Mouse (Mus musculus): ENCODE results near the gene Smpd2. TPM values are rescaled to one million over a fixed set of nuclear protein-coding genes. Genes with fewer than 3 reads are reported as not detected.

Gene Smpd2
- total and polyA plus RNA-seq, 3 experiments: 8.9 to 15.4 (median 11.3) TPM

GRCm38 (mm10) chr10:41479961-41480360 is 10.2 kb downstream of the Smpd2 start:
- no peak for TF ChIP-seq MAZ (IDR thresholded peaks at IDR 0.05; ENCODE audit: low read depth, low read length)
- no peak for TF ChIP-seq USF2 (conservative IDR thresholded peaks at IDR 0.05; ENCODE audit: low read depth, low read length)
- no peak for TF ChIP-seq MAFK (IDR thresholded peaks at IDR 0.05; ENCODE audit: insufficient replicate concordance, low read length)
- TF ChIP-seq ZNF384 (IDR thresholded peaks at IDR 0.05; ENCODE audit: low read depth, low read length): no peak
- TF ChIP-seq PAX5 (IDR thresholded peaks at IDR 0.05; ENCODE audit: low read length): no peak
- no peak for TF ChIP-seq SIN3A (IDR thresholded peaks at IDR 0.05; ENCODE audit: low read length)
- no peak for TF ChIP-seq IRF4 (IDR thresholded peaks at IDR 0.05; ENCODE audit: low read depth, low read length)
- TF ChIP-seq CHD2 (IDR thresholded peaks at IDR 0.05; ENCODE audit: low read length): no peak
- TF ChIP-seq UBTF (IDR thresholded peaks at IDR 0.05; ENCODE audit: low read depth, low read length): no peak
- no peak for TF ChIP-seq ZKSCAN1 (IDR thresholded peaks at IDR 0.05; ENCODE audit: borderline replicate concordance, low read depth, low read length)
- TF ChIP-seq BHLHE40 (IDR thresholded peaks at IDR 0.05; ENCODE audit: low read depth, low read length): no peak
- TF ChIP-seq SMC3 (IDR thresholded peaks at IDR 0.05; ENCODE audit: low read depth, low read length): no peak
- in situ Hi-C loops (cut with MboI; ENCODE audit: low pct_ligation_motif_present, low pct_unique_long_range_greater_than_20kb, low sequenced_read_pairs): no loop called here

GRCm38 (mm10) chr10:41477278-41478181 is 12.6 kb downstream of the Smpd2 start:
- in situ Hi-C loops (cut with MboI; ENCODE audit: low pct_ligation_motif_present, low pct_unique_long_range_greater_than_20kb, low sequenced_read_pairs): no loop called here
- TF ChIP-seq MXI1 (IDR thresholded peaks at IDR 0.05; ENCODE audit: low read depth, low read length) (peak; percentile 46; the same call in 1 of the 2 replicates), ZMIZ1 (IDR thresholded peaks at IDR 0.05; ENCODE audit: low read depth, low read length) (no peak), ZNF384 (IDR thresholded peaks at IDR 0.05; ENCODE audit: low read depth, low read length) (no peak), MYC (IDR thresholded peaks at IDR 0.05; ENCODE audit: low read depth, low read length) (0 out of 2 replicates have a peak, but pooled peaks have one; percentile 27), SIN3A (IDR thresholded peaks at IDR 0.05; ENCODE audit: low read length) (0 out of 2 replicates have a peak, but pooled peaks have one; percentile 4), ZC3H11A (IDR thresholded peaks at IDR 0.05; ENCODE audit: low read depth, low read length) (no peak), E2F4 (IDR thresholded peaks at IDR 0.05; ENCODE audit: insufficient replicate concordance, low read depth, low read length) (no peak)
- peak overlapping the region; percentile 57 for H3K27ac ChIP-seq (ENCODE audit: insufficient read depth, low read depth)
- dilution Hi-C loops (cut with MboI; ENCODE audit: extremely low pct_ligation_motif_present, extremely low pct_unique_long_range_greater_than_20kb, low sequenced_read_pairs): no loop called here
- H3K4me3 ChIP-seq (replicated peaks in 1 of 3; ENCODE audit: low read depth in 2 of 3, low read length in 2 of 3, poor library complexity in 1 of 3): peak overlapping the region; percentile 67 to 88 (median 79)
- 0 out of 2 replicates have a peak, but pooled peaks cover 2% of the 10 kb centered on the region for H3K79me2 ChIP-seq (replicated peaks; ENCODE audit: control insufficient read depth, extremely low read depth, insufficient read depth, poor library complexity, severe bottlenecking)
- H3K4me2 ChIP-seq (ENCODE audit: insufficient read depth, low read depth, poor library complexity, severe bottlenecking): peak overlapping the region; percentile 89
- H3K9me3 ChIP-seq (replicated peaks; ENCODE audit: low read length): no peaks in the 10 kb centered on the region
- peak; percentile 62 for DNase-seq (ENCODE audit: extremely low read depth)
- H3K36me3 ChIP-seq (replicated peaks in 1 of 2; ENCODE audit: control insufficient read depth in 1 of 2, insufficient read depth in 1 of 2, low read length in 1 of 2): peaks cover 32 to 47% of the 10 kb centered on the region in 2 experiments
- no peaks in the 10 kb centered on the region for H3K27me3 ChIP-seq (replicated peaks)
- peak overlapping the region; percentile 79 for H3K9ac ChIP-seq (ENCODE audit: insufficient read depth, low read depth)
- H3K4me1 ChIP-seq (ENCODE audit: control insufficient read depth in 1 of 2, insufficient read depth in 2 of 2): peaks cover 7 to 42% of the 10 kb centered on the region in 2 experiments

More at GRCm38 (mm10) chr10:41479961-41480360, 10.2 kb downstream of the Smpd2 start:
- Histone ChIP-seq H3K79me2 (replicated peaks; ENCODE audit: control insufficient read depth, extremely low read depth, insufficient read depth, poor library complexity, severe bottlenecking) (0 out of 2 replicates have a peak, but pooled peaks cover 2% of the 10 kb centered on the region), H3K9ac (ENCODE audit: insufficient read depth, low read depth) (no peak overlapping the region), H3K4me1 (ENCODE audit: control insufficient read depth in 1 of 2, insufficient read depth in 2 of 2) (peaks cover 3 to 18% of the 10 kb centered on the region in 2 experiments; a peak in 3 of 4 replicates), H3K9me3 (replicated peaks; ENCODE audit: low read length) (no peaks in the 10 kb centered on the region), H3K4me3 (replicated peaks in 1 of 3; ENCODE audit: low read depth in 2 of 3, low read length in 2 of 3, poor library complexity in 1 of 3) (no peak overlapping the region), H3K27me3 (replicated peaks) (no peaks in the 10 kb centered on the region), H3K4me2 (ENCODE audit: insufficient read depth, low read depth, poor library complexity, severe bottlenecking) (no peak overlapping the region), H3K36me3 (replicated peaks in 1 of 2; ENCODE audit: control insufficient read depth in 1 of 2, insufficient read depth in 1 of 2, low read length in 1 of 2) (peaks cover 56 to 71% of the 10 kb centered on the region in 2 experiments), H3K27ac (ENCODE audit: insufficient read depth, low read depth) (no peak overlapping the region)
- no peak for DNase-seq (ENCODE audit: extremely low read depth)
- dilution Hi-C loops (cut with MboI; ENCODE audit: extremely low pct_ligation_motif_present, extremely low pct_unique_long_range_greater_than_20kb, low sequenced_read_pairs): no loop called here

All from CH12.LX (cell line).